Mouse (Mus musculus) liver, embryonic 13.5 days (tissue): ENCODE results near the gene Ceacam9. TPM values are rescaled to one million over a fixed set of nuclear protein-coding genes. Genes with fewer than 3 reads are reported as not detected.

ENCODE experiments used
- polyA plus RNA-seq: library from polyadenylated mRNA; unstranded; fragments of >200 nt; fragmentation: Nextera tagmentation; extraction: Ambion mirVana; gene quantifications from 2 replicates; pipeline ENCODE4 v1.2.1, GENCODE M21; 2015

Gene Ceacam9
- polyA plus RNA-seq, 1 experiment from 2014 or later: not detected

Other genes starting within 250 kb of the Ceacam9 start
- 0.13 and 0.16 TPM in 2 replicates for gene Npas1, start 244.2 kb upstream of the Ceacam9 start, polyA plus RNA-seq
- gene Arhgap35, start 106.9 kb upstream of the Ceacam9 start, polyA plus RNA-seq: 1.7 and 2.3 TPM in 2 replicates
- gene Ceacam15, start 46.2 kb upstream of the Ceacam9 start, polyA plus RNA-seq: not detected in 2 replicates
- gene Ap2s1, start 16.5 kb downstream of the Ceacam9 start, polyA plus RNA-seq: 195 and 202 TPM in 2 replicates
- gene Slc1a5, start 59.4 kb downstream of the Ceacam9 start, polyA plus RNA-seq: 92.3 and 93.0 TPM in 2 replicates
- gene Strn4, start 94.0 kb downstream of the Ceacam9 start, polyA plus RNA-seq: 32.8 and 34.0 TPM in 2 replicates
- gene Fkrp, start 94.8 kb downstream of the Ceacam9 start, polyA plus RNA-seq: 10.0 and 10.7 TPM in 2 replicates
- 2.7 and 3.5 TPM in 2 replicates for gene Prkd2, start 121.0 kb downstream of the Ceacam9 start, polyA plus RNA-seq
- gene Dact3, start 153.4 kb downstream of the Ceacam9 start, polyA plus RNA-seq: 0.15 and 0.17 TPM in 2 replicates
- gene Gng8, start 169.9 kb downstream of the Ceacam9 start, polyA plus RNA-seq: 0.67 and 0.81 TPM in 2 replicates
- gene Ptgir, start 184.6 kb downstream of the Ceacam9 start, polyA plus RNA-seq: 1.0 and 1.5 TPM in 2 replicates
- 92.0 and 102 TPM in 2 replicates for gene Calm3, start 202.2 kb downstream of the Ceacam9 start, polyA plus RNA-seq
- 0.34 and 0.61 TPM in 2 replicates for gene Pnmal2, start 222.8 kb downstream of the Ceacam9 start, polyA plus RNA-seq
- 0.07 and 0.10 TPM in 2 replicates for gene Pnmal1, start 237.8 kb downstream of the Ceacam9 start, polyA plus RNA-seq